Mouse (Mus musculus) small intestine, adult 10 weeks (tissue): ENCODE data around the gene Myl12a. TPM values are rescaled to one million over a fixed set of nuclear protein-coding genes. Genes with fewer than 3 reads are reported as not detected.

Experiments used
- polyA plus RNA-seq: library from polyadenylated mRNA; stranded (reverse); fragments of 350-450 nt; fragmentation: Illumina TruSeq; extraction: RNeasy Lipid Tissue Mini Kit (QIAGEN cat#74804); gene quantifications from one replicate; pipeline ENCODE4 v1.2.3, GENCODE M21; 2014; ENCODE audit warnings: low replicate concordance

Myl12a gene
- 112 TPM for polyA plus RNA-seq

GRCm38 (mm10) chr17:71002744-71003094 is at the start of gene Myl12a:
TSS of gene Myl12a (minus strand) at chr17:71002878.

GRCm38 (mm10) chr17:71002081-71002743 is 466 bp downstream of the Myl12a start, which contains the start of gene Myom1:
TSS of gene Myom1 (plus strand) at chr17:71002633.

Other genes with a start within 250 kb of the Myl12a start
- 33.3 TPM for gene Tgif1, start 149.3 kb downstream of the Myl12a start, polyA plus RNA-seq
- 11.4 TPM for gene Myom1, start 245 bp downstream of the Myl12a start, polyA plus RNA-seq
- 88.7 TPM for gene Lpin2, start 179.7 kb upstream of the Myl12a start, polyA plus RNA-seq